Mouse (Mus musculus) frontal cortex, adult 2 months (tissue): ENCODE results near the gene Fes. TPM values are rescaled to one million over a fixed set of nuclear protein-coding genes. Genes with fewer than 3 reads are reported as not detected.

Experiments used
- DNase-seq, 2 experiments: peaks; one replicate each; pipeline ENCODE4 v3.0.0; 2022; ENCODE audit warnings: low spot score in 1 of 2; ENCODE audit errors: extremely low spot score in 1 of 2
- polyA plus RNA-seq: library from polyadenylated mRNA; depleted of rRNA; stranded (reverse); fragments of >200 nt; gene quantifications from 2 replicates; pipeline ENCODE4 v1.2.3, GENCODE M21; 2012; rRNA removed

The Fes gene
- polyA plus RNA-seq: 5.4 and 6.1 TPM in 2 replicates

DNA sequence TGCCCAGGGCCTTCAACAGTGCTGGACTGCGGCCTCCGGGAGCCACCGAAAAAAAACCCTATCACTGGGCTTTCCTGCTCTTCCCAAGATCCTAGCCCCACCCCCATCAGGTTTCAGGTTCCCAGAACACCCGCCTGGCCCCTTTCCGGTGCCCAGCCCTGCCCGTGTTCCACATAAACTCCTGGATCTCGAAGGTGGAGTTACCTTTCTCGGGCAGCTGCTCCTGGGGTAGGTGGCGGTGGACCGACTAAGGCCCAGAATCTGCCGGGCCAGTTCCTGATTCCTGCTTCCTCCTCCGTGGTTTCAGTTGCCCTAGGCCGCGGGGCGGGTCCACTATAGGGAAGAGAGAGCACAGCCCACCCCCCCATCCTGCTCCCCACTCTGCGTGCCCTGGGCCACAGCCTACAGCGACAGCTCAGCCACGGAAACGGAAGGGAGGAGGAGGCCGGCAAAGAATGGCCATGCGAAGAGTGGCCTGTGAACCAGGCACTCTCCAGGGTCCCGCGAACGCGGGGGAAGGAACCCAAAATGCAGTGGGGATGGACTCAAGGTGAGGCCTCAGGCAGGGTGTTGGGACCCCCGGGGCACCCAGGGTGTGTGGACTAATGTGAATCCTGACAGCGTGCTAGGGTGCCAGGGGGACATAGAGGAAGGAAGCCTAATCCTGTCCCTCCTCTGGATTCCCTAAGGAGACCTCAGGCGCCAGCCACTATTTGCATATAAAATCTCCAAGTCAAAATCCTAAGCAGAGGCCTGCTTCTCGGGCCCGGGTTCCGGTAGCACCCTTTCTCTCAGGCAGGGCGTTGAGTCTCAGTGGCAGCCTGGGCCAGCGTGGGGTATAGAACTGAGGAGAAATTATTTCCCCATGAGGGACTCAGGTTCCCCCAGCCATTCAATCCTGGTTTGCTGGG is at the start of gene Fes:
Fes (minus strand) TSS at position 314 of the 911 bp plus-strand sequence.
- DNase-seq: no peak

DNA sequence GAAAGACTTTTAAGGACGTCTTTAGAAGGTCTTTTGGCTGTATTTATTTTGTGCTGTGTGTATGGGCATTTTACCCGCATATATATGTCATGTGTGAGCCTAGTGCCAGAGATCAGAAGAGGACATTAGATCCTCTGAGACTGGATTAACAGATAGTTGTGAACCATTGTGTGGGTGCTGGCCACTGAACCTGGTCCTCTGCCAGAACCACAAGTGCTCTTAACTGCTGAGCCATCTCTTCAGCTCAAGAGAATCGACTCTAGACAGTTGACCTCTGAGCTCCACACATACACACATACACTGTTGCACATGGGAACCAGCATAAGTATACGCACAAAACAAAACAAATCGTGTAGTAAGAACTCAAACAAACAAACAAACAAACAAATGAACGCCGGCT is 48.8 kb upstream of the Fes start:
- DNase-seq: no peak

DNA sequence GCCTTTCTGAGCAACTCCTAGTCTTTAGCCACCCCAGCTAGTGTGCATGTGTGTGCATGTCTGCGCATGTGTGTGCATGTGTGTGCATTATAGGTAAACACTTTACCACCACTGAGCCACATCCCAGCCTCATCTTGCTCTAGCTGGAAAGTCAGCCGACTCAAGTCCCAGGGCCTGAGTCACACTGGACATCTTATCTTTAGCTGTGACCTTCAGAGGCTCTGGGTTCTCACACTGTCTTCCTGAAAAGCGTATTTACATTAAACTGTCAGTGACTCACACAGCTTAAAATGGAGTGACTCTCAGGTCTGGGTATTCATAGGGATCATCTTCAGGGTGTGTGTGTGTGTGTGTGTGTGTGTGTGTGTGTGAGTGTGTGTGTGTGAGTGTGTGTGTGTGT is 47.8 kb upstream of the Fes start:
- DNase-seq: no peak

DNA sequence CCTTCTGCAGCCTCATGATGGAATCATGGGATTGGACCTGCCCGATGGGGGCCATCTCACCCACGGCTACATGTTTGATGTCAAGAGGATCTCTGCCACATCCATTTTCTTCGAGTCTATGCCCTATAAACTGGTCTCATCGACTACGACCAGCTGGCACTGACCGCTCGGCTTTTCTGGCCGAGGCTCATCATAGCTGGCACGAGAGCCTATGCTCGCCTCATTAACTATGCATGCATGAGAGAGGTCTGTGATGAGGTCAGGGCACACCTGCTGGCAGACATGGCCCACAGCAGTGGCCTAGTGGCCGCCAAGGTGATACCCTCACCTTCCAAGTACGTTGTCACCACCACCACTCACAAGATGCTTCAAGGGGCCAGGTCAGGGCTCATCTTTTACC is 41.9 kb upstream of the Fes start:
- no peak for DNase-seq

DNA sequence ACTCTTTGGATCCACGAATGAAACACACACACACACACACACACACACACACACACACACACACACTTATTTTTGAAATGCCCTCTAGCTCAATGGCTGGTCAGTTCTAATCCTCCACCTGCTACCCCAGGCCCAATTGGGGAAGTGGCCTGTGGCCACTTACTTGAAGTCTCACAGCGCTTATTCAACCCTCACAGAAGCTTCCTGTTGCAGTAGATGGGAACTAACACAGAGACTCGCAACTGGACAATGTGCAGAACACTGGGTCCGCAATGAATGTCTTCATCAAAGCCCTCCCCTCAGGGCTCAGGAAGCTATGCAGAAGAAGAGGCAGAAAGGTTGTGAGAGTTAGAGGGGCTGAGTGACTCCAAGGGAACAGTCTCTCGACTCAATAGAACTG is 40.0 kb upstream of the Fes start:
- no peak for DNase-seq

DNA sequence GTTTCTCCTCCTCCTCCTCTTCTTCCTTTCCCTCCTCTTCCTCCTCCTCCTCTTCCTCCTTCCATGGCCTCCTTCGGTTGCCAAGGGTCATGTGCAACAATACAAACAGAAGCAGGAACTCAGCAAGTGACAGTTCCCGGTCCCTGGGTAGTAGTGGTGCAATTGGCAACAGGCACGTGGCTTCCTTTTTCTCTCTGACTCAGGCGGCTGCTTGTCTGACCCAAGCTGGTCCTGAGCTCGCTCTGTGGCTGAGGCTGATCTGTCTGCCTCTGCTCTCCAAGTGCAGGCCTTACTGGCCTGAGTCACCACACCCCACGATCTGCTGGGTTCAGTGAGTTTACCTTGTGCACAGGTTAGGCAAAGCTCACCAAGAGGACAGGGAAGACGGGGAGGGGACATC is 38.6 kb upstream of the Fes start:
- no peak for DNase-seq

DNA sequence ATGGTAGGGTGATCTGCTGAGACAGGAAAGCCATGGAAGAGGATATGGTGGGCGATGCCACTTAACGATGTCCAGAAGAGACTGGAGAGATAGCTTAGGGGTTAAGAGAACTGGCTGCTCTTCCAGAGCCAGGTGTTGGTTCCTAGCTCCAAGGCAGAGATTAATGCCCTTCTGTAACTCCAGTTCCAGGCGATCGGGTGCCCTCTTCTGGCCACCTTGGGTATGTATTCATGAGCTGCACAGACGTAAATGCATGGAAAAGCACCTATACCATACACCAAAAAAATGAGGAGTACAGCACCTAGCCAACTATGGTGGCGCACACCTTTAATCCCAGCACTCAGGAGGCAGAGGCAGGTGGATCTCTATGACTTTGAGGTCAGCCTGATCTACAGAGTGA is 37.0 kb upstream of the Fes start:
- DNase-seq: no peak

DNA sequence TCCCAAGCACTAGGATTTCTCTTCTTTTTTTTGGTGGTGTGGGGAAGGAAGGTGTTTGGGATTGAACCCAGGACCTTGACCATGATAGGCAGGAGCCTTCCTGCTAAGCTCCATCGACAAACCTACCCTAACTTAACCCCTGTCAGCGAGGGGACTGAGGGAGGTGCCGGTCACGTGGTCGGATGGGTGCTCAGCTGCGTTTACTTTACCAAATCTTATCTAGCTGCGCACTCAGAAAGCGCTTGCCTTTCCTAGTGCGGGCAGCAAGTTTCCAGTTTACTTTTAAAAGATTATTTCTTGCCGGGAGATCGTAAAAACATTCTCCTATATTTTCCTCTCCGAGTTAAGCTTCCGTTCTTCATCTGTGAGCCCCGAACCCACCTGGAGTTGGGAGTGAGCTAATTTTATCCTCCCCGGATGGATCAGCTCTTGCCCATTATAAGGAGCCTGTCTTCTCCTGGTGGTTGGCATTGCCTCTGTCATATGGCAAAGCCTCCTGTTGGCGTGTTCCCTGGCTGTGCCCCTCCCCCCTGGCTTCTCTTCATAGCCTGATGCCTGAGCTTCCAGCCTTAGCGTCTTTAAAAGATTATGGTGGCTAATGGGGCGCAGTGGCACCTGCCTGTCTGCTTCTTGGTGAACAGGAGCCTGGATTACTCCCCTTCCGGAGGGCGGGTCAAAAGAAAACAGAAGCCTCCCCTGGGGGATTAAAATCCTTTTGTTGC is 35.2 kb upstream of the Fes start:
- DNase-seq: no peak

DNA sequence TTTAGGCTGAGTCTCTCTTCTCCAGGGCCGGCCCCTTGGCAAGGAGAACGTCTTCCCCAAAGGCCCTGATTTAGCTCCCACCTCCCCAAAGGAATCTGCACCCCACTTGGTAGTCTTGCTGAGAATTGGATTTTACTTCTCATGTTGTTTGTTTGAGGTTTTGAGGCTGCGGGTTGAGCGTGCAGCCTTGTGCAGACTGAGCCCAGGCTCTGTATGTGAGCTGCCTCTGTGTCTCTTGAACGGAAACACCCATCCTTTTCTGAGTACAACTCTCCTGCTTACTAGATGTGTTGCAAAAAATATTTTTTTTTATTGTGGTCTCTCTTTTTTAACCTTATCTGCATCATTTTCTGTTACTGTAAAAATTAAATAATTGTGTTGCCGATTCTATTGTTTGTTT is 33.8 kb upstream of the Fes start:
- DNase-seq: no peak

DNA sequence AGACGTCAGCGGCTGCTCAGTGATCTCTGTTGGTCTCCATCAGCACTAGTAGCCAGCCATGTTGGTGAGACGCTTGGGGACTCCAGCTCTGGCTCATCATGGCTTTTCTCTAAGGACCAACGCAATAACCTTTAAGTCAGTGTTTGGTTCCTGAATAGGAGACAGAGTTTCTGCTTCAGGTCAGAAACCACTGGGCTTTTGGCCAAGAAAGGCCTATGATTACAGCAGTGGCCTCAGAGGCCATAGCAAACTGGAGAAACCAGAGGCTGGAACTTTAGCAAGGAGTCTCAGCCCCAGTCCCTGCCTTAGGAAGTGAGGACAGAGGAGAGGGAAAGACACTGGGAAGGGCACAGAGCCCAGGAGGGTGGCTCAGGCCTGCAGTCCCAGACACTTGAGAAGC is 32.8 kb upstream of the Fes start:
- no peak for DNase-seq

DNA sequence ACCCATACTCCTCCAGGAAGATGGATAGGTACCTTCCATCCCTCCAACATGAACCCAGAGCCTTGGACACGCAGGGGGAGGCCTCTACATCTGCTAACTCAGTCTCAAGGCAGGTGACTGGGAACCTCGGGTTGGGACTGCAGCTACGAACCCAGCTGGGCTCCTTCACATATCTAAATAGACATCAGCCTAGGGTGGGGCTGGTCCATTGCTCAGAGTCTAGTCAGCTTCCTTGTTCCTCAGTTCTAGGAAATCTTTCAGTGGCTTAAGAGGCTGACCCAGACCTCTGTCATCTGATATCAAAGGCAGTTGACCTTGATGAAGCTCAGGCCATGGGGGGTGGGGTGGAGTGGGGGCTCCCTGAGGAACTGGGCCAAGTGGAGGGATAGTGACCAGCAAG is 31.5 kb upstream of the Fes start:
- DNase-seq: no peak

DNA sequence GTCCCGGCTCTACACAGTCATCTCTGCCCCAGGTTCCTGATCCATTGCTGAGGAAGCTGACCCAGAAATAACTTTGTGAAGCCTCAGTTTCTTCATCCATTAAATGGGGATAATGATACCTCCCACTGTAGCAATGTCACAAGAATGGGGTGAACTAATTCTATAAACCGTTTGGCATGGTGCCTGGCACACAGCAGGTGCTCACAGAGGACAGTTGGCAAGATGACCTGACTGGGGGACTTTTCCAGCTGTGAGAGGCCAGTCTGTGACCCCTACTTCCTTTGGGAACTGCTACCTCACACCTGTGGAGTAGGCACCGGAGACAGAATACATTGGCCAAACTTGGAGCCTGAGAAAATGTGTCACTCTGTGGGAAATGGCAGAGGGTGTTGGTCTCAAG is 30.3 kb upstream of the Fes start:
- no peak for DNase-seq

DNA sequence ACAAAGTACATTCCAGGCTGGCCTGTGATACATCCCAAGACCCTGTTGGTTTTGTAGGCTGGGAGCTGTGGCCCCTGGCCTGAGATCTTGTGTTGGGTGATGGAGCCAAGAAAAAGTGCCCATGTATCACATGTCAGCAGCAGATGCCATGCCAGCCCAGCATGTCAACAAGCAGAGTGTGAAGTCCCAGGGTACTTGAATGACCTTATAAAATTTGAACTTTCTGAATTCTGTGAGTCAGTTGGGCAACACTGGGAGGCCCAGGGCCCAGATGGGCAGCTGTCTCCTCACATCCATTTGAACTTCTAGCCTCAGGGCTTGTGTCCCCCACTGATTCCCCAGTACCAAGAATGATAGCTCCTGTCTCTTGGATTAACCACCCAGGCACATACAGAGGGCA is 29.9 kb upstream of the Fes start:
- no peak for DNase-seq

DNA sequence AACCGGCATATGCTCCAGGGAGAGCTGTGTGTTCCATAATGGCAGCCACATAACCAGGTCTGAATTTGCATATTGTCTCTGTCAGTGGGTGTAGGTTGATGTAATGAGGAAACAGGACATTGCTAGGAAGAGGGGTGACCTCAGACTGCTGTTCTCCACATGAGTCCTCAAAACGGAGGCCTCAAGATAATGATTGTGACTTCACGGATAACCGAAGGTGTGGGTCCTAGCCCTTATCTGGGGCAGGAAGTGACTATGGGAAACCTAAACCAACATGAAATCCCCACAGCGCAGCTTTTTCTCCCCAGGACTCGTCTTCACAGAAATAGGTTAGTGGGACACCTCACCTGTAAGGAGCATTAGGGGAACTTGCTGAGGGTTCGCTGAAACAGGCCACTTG is 29.2 kb upstream of the Fes start:
- DNase-seq: no peak

DNA sequence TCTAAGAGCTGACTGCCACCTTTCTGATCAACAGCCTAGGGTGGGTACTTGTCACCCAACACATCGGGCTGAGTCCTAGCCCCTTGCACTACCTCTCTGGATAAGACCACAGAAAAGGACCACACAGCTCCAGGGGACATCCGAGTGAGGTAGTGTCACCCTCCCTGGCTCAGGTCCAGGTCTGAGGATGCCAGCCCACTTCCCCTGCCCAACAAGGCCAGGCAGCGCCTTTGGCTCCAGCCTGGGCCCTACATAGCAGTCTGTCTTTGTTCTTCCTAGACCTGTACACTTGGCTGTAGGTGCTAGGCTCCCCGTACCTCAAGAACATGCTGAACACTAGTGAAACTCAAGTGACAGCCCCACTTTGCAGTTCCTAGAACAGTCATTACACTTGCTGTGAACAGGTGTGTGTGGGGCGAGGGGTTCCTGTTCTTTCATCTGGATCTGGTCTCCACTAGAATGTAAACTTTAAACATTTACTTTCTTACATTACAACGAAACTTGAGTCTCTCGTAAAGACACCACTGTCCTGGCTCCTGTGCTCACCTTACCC is 26.6 kb upstream of the Fes start:
- DNase-seq: no peak

DNA sequence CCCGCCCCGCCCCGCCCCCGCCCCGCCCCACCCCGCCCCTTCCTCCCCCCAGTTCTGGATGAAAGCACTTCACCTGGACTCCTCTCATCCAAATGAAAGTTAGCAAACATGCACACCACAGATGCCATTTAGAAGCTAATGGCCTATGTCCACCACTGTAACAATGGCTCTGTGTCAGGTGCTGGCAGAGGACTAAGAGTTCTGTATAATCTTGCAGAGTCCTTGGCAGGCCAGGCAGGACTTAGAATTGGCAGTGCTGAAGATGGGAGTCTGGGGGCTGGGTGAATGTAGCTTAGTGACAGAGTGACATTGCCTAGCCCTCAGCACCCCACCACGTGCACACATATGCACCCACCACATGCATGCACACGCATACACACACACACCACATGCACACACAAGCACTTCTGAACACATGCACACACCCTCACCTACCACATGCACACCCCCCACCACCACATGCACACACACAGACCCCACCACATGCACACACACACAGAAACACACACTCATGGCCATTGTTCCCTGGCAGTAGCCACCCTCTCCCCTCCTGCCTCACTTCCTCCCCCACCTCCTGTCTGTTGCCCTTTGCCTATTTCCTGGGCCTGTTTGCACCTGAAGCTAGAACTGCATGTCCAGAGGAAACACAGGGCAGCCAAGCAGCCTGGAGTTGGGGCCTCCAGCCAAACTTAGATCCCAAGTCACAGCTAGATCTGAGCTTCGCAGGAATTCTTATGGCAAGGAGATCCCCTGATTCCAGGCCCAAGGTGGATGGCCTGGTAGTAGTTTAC is 26.0 kb upstream of the Fes start:
- no peak for DNase-seq

DNA sequence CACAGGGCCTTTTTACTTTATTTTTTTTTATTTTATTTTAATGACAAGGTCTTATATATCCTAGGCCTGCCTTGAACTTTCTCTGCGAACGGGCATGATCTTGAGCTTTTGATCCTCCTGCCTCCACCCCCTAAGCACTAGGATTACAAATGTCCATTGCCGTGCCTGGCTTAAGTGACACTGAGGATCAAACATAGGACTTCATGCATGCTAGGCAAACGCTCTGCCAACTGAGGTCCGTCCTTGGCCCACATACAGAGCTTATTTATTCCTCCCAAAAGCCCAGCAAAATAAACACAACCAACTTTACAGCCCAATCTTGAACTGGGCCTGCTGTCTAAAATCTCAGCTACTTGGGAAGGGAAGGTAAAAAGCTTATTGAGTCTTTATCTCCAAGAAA is 25.0 kb upstream of the Fes start:
- no peak for DNase-seq

DNA sequence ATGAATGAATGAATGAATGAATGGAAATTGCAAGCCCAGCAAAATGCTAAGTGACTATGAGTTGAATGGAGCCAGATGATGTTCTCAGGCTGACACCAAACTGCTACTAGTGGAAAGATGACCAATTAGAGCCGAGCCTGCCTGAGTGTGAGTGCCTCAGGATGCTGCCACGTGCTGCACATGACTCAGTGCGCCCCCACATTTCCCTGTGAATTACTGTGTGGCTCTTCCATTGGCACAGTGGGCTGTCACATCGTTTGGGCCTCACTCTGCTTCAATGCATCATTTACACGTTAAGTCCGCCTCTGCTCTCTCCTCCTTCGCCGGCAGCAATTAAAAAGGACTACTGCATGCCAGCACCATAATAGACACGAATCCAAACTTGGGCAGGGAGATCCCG is 24.5 kb upstream of the Fes start:
- peak; percentile 77 to 87 for DNase-seq

DNA sequence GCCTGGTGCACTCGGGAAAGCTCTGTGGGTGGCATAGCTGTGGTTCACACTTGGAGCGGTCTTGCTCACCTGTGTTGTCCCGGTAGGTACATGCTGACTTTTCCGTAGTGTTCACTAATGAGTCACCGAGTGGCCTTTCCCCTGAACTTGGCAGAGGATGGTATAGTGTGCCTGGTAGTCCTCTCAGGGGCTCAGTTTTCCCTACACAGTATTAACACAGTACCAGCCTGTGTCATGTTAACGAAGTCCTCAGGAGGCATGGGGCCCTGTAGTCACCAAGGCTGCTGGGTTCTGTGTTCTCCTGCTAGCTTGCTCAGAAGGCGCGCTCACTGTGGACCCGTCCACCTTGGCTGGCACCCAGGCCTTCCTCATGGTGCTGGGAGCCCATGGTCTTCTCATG is 22.6 kb upstream of the Fes start:
- DNase-seq: no peak

DNA sequence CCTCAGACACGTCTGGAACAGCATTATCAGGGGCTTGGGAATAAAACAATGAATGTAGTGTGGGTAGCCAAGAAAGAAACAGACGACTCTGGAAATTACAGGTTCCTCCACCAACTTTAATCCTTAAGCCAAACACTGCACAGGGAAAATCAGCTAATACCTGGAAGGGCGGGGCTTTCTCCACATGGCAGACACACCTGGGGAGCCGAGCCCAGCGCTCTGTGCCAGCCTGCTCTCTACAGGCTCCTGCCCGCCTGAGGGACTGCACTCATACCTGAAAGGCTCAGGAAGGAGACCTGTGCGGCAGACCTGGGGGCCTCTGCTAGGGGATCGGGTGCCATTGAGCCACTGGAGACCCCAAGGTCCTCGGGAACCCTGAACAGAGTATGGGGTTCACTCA is 20.0 kb upstream of the Fes start:
- DNase-seq: no peak

DNA sequence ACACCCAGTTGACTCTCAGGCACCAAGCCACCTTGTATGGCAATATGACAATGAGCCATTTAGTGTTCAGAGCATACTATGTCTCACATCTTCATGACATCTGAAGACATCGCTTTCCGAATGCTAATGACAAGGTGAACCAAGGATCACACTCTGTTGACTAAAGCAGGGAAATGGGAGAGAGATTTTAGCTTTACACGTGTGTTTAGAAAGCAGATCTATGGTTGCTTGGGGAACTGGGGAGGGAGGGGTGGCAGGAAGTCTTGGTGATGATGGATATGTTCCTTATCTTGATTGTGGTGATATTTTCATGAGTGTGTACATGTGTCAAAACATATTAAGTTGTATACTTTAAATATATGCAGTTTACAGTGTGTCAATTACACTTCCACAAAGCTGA is 18.4 kb upstream of the Fes start:
- no peak for DNase-seq
